Mouse (Mus musculus): ENCODE results near the gene Kctd20.
"Not testable (repeated sequence)": the region's sequence is repeated elsewhere in the genome, so short reads cannot be mapped to it uniquely, and the experiment has no call there.

Kctd20 gene

DNA sequence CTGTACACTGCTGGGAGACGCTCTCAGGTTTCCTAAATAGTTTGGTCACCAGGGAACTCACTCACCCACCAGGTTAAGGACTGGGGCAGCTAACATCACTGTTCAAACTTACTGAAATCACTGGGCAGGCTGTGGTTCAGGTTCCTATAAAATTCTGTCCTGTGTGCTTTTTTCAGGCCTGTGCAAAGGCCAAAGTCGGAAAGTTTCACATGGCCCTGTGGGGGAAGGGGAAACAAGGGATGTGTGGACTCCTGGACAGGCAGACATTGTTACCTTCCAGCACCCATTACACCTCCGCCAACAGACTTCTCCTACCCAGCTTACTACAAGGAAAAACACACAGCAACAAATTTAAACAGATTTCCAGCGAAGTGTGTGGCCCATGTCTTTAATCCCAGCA is 27.3 kb downstream of the Kctd20 start:
- intact Hi-C loops (cut with DNase I): no loop called here

DNA sequence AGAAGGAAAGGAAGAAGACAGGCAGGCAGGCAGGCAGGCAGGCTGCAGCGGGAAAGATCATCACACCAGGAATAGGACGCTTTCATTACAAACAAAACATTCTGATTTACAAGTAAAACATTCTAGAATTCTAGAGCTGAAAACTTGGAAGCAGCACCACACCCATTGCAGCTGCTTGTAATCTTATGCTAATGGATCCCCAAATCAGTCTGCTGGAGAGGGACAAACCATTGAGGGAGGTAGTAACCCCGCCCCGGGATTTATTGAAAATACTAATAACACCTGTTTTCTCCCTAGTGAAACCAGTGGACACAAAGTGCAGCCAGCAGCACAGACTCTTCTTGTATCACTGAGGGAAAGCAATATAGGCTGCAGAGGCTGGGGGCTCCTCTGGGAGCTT is 29.3 kb downstream of the Kctd20 start:
- intact Hi-C loops (cut with DNase I): no loop called here

DNA sequence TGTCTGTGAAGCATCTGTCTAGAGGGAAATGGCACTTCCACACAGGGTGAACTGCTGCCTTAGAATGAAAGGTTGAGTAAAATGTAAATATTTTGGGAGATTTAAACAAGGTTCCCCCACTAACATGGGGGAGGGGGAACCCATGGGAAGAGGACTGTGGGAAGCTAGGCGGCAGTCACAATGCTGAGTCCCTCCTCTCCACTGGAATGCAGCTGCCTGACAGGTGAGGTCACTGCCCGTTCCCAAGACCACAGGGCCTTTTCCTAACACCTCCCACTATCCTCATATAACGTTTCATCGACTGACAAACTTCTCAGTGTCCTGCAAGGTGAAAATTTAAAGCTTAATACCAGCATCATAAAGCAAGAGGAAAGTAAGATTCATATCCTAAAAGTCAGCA is 30.8 kb downstream of the Kctd20 start:
- intact Hi-C loops (cut with DNase I): no loop called here

DNA sequence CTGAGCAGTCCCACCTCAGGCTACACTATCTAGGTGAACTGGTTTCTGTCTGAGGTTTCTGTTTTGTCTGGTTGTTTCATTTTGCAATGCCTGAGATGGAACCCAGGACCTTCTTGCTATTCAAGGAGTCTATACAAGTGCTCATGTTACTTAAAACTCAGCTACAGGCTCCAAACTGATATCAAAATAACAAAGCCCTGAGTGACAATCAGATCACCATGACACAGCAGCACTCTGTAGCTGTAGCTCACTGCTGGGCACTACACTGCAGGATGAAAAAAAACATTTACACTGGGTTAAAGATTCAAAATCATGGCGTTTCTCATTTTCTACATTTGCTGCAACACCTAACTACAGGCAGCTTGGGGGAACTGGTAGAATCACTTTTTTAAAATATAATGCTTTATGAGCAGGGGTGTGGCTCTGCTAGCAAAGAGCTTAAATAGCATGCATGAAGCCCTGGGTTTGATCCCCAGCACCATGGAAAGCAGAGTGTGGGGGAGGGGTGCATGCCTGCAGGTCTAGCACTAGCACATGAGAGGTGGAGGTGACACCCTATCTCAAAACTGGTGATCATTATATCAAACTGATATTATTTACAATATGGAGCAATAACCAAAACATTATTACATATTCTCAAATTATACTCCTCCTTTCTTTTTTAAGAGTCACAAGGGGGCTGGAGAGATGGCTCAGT is 33.1 kb downstream of the Kctd20 start:
- intact Hi-C loops (cut with DNase I): loop anchor here (5.0 kb wide), 1 partner anchor 112 kb away; no protein-coding TSS in a partner anchor

DNA sequence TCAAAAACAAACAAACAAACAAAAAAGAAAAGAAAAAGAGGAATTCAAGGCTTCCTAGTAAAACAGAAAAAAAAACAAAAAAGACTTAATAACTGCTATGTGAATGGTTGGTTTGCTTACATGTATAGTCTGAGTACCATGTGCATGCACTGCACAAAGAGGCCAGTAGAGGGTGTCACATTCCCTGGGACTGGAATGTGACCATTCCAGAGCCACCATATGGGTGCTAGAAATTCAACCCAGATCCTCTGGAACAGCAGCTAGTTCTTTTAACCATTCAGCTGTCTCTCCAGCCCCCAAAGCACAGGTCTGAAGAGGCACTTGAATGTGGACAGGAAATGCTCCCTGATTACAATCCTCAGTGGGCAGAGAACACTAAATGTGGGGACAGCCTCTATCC is 35.1 kb downstream of the Kctd20 start:
- intact Hi-C loops (cut with DNase I): loop anchor here (5.0 kb wide), 1 partner anchor 110 kb away; no protein-coding TSS in a partner anchor

DNA sequence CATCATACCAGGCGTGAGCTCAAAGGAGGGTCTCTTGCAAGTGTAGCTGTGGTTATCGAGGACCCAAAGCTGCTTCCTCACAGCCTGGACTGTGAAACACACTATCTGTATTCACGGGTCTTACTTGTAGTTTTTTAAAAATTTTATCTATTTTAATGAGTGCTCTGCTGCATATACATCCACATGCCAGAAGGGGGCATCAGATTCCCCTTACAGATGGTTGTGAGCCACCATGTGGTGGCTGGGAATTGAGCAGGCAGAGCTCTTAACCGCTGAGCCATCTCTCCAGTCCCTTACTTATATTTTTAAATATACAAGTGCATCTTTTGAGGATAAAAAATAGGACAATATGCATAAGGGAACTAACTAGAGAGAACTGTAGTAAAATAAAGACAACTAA is 36.0 kb downstream of the Kctd20 start:
- intact Hi-C loops (cut with DNase I): loop anchor here (5.0 kb wide), 1 partner anchor 110 kb away; no protein-coding TSS in a partner anchor

DNA sequence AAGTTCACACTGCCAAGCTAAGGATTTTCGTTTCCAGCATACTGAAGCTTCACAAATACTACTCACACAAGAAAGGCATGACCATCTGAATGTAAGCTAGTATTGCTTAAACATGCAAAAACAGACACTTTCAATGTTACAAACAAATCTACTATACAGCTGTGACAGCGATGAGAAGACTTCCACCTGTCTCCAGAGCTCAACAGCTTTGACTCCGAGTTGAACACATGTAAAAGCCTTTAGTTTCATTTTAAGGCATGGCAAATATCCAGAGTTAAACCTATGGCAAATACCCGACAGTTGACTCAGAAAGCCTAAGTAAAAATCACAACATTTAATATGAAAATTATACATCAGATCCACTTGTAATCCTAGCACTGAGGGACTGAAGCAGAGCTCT is 36.5 kb downstream of the Kctd20 start:
- intact Hi-C loops (cut with DNase I): loop anchor here (5.0 kb wide), 1 partner anchor 109 kb away; no protein-coding TSS in a partner anchor

DNA sequence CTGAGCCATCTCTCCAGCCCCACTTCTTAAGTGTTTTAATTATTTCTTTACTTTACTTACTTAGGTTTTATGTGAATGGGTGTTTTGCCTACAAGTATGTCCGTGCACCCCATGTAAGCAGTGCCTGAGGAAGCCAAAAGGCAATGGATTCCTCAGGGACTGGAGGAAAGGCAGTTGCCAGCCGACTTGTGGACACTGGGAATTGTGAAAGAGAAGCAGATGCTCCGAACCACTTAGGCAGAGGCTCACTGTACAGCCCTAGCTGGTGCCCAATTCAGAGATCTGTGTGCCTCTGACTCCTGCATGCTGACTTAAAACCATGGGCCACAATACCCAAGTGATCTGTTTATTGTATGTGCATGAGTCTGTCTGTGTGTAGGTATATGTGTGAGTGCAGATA is 37.2 kb downstream of the Kctd20 start:
- intact Hi-C loops (cut with DNase I): loop anchor here (5.0 kb wide), 1 partner anchor 108 kb away; no protein-coding TSS in a partner anchor

DNA sequence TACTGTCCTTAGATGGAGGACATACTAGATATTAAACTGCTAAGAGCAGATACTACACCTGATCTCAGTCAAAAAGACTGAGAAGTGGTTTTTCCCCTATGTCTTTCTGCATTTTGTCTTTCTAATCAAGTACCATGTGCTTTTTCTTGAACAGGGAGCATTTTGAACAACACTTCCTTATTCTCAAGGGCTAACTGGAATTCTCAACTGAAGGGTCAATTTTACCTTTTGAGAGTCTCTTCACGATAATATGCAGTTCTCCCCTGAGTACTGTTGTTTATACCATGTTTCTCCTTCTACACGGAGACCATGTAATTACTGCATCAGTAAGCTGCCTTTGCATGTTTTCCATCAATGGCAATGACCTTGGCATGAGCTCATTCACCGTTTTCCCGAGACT is 38.3 kb downstream of the Kctd20 start:
- intact Hi-C loops (cut with DNase I): no loop called here

DNA sequence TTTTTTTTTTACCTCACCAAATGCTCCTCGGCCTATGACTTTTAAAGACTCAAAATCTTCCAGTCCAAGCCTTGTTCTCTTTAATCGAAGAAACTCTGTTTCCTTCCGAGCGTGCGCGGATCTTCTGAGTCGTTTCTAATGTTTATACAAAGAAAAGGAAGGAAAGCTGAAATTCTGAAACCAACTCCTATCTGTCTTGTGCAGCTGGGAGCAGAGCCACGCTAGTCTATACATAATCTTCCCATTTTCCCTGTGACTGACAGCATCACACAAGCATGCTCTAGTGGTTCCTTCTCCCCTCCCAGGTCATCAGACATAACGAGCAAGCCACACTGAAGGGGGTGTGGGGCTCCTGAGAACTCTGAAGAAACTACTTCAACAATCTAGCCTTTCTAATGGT is 39.5 kb downstream of the Kctd20 start:
- intact Hi-C loops (cut with DNase I): no loop called here

DNA sequence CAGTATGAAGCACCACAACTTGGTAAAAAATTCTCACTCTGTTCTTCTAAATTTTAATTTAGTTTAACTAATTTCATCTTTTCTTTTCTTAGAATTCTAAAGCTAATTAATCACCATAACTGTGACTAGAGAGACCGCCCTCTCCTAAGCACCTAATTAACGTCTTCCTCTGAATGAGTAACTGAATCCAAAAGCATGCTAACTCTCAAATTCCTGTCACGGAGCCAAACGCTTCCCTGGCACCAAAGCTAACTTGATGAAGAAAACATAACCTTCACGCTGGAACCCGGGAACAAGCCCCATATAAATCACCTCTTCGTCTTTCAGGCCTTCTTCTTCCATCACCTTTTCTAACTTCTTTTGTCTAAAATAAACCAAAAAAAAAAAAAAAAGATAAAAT is 40.4 kb downstream of the Kctd20 start:
- intact Hi-C loops (cut with DNase I): no loop called here

DNA sequence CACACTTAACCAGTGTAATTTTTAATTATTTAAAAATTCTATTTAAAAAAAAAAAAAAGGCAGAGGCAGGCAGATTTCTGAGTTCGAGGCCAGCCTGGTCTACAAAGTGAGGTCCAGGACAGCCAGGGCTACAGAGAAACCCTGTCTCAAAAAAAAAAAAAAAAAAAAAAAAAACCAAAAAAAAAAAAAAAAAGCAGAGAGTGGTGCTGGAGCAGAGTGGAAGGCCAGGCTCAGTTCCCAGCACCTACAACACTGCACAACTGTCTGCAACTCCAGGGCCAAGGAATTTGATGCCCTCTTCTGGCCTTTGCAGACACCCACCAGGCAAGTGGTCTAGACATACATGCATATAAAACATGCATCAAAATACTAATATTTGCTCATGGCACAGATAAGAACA is 41.3 kb downstream of the Kctd20 start:
- intact Hi-C loops (cut with DNase I): not testable (repeated sequence)

DNA sequence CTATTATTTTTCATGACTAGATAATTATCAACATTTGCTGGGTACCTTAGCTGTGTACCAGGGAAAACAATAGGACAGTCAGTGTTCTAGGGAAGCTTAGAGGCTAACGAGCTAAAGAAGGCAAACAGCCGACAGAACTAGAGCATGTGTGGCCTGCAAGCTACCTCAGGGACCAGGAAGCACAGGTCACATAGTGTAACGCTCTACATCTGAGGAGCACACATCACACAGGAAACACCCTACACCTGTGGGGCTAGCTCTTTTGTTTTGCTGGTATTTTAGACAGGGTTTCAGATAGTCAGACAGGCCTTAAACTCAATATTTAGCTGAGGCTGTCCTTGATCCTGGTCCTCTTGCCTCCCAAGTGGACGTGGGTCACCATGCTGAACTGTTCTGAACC is 42.9 kb downstream of the Kctd20 start:
- intact Hi-C loops (cut with DNase I): no loop called here

DNA sequence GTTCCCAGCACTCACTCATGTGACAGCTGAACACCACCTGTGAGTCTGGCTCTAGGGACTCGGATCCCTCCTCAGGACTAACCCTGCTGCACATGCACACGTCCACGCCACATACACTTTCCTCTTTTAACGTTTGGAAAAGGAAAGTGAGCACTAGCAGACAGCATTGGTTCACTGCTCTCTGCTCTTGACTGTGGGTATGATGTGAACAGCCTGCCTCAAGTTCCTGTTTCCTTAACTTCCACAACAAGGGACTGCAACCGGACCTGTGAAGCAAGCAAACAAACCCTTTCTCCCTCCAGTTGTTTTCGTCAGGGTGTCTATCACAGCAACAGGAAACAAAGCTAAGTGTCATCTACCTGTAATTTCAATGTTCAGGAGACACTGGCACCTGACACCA is 48.7 kb downstream of the Kctd20 start:
- intact Hi-C loops (cut with DNase I): no loop called here

DNA sequence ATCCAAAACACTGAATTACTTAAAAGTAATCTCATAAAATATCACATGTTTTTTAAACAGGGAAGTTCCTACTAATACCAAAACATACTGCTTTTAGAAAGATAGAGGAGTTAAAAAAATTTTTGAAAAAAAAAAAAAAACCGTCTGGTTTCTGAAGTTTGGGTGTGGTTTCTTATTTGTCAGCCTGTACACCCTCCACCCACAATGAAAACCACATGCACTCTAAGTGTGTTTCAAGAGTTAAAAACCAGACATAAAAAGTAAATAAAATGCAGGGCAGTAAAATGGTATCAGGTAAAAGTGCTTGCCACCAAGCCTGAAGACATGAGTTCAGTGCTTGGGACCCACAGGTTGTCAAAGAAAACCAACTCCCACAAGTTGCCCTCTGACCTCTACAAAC is 52.0 kb downstream of the Kctd20 start:
- intact Hi-C loops (cut with DNase I): no loop called here

DNA sequence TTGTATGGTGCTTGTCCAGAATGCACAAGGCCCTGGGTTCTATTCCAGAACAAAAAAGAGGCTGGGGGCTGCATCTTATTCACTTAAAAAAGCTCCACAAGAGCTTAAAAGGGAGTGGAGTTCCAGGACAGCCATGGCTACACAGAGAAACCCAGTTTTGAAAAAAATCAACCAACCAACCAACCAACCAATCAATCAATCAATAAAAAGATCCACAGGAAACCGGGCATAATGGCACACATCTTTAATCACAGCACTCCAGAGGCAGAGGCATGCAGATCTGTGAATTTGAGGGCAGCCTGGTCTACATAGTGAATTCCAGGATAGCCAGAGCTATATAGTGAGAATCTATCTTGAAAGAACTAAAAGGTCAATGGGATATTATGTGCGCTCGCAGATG is 53.3 kb downstream of the Kctd20 start:
- intact Hi-C loops (cut with DNase I): no loop called here

DNA sequence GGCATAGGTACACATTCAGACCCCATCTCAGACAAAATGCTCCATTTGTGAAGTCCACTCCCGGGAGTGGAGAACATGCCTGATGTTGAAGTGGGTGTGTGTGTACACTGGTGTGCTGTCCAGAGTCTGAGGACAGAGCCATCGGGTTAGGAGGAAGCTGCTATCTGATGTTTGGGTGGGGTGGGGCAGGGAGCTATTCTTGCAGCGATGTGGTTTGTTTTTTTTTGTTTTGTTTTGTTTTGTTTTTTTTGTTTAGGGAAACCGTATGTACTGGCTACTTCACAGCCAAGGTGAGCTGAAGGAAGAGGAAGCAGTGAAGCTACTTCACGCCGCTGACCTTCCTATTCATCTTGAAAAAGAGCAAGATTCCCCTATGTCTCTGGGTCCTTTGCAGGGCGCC is 55.1 kb downstream of the Kctd20 start:
- intact Hi-C loops (cut with DNase I): no loop called here

DNA sequence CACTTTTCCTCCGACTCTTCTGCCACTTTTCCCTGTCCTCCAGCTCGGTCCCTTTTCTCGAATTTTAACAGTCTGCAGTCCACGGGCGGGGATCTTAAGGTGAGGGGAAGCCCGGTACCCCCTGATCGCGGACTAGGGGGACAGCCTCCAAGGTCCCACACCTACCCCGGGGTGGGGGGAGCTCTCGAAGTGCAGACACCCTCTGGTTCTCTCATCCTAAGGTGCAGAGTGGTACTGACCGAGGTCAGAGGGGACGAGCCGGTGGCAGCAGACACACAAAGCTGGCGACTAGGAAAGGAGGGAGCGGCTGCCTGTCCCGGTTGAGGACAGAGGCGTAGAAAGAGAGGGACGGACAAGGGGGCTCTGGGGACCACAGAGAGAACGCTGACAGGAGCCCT is 55.5 kb downstream of the Kctd20 start:
- intact Hi-C loops (cut with DNase I): no loop called here

DNA sequence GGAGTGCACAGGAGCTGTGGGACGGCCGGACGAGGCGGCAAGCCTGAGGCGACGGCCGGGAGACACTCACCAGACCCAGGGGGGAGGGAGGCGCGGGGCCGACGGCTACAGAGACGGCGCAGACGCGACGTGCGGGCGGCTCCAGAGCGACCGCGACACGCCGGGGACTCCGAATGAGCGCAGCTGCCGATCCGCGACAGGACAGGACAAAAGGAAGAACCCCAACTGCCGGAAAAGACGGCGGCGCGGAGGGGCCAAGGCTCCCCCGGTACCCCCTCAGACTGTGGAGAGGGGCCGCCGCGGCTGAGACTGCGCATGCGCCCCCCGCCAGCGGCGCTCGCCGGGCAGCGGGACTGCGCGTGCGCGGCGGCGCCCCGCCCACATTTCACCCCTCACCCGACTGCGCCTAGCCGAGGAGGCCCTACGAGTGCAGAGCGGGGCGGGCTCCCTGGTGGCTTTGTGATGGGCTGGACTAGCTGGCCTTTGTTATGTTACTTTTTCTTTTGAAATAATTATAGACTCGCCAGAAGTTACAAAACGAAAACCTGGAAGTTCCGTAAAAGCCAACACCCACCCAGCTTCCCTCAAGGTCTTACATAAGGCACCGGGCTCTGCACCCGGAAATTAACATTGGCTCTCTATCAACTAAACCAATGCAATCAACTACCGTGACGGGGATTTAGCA is 56.0 kb downstream of the Kctd20 start, which contains the start of gene Stk38:
Gene Stk38 (minus strand): TSS at position 355 of the 685 bp plus-strand sequence.
- intact Hi-C loops (cut with DNase I): no loop called here

DNA sequence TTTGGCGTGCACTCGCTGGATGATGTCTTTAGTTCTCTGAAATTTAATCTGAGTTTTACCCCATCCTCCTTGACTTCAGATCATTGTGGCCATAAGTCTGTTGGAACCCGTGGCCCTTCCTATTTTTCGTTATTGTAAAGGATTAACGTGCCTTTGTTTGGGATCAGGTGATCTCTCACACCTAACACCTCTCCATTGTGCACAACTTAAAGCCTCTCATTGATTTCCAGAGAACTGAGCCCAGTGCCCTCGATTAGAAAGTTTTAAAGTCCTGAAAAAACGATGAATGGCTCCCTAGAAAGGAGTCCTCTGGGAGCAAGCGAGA is 56.5 kb downstream of the Kctd20 start:
- intact Hi-C loops (cut with DNase I): no loop called here

DNA sequence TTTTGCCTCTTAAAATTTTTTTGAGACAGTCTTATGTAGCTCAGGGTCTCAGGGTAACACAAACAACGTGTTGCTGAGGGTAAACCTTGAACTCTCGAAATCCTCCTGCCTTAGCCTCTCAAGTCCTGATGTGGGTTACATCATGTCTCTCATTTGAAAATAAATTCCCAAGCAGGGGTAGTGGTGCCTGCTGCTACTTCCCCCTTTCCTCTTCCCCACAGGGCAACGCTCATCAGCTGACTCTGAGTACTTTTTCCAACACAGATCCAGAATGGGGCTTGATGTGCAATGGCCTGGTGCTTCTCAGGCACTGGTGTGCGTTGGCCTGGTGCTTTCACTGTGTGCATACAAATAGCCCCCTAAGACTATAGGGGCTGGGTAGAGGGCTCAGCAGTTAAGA is 57.4 kb downstream of the Kctd20 start:
- intact Hi-C loops (cut with DNase I): no loop called here

DNA sequence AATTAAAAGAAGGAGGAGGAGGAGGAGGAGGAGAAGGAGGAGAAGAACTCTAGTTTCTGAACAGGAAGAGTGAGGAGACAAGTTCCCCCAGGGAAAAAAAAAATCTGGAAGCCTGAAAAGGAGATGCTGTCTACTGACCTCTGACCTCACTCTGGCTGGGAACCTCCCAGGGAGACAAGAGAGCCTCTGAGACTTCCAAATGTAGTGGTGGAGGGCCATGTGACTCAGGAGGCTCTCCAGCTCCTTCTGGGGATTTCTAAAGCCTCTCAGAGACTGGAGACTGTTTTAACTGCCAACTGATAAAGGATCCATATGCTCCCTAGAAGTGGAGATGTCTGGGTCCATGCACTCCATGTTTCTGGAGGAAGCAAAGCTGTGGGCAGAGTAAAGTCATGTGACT is 62.5 kb downstream of the Kctd20 start:
- intact Hi-C loops (cut with DNase I): no loop called here

DNA sequence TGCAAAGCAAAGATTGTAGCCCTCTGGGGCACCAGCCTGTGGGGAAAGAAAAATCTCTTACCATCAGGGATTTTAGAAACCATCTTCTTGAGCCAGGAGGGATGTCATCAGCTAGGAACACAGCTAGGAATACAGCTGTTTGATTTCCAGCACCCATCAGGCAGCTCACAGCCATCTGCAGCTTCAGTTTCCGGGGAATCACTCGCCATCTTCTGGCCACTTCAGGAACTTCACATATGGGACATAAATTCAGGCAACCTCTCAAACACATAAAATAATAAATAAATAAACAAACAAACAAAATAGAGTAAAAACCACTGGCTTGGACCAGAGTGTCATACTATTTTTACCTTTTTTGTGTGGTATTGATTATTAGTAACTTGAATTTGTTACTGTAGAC is 63.9 kb downstream of the Kctd20 start:
- intact Hi-C loops (cut with DNase I): no loop called here
